Mouse (Mus musculus): ENCODE data around the gene Gm8122.
"Not testable (repeated sequence)": the region's sequence is repeated elsewhere in the genome, so short reads cannot be mapped to it uniquely, and the experiment has no call there.

DNA sequence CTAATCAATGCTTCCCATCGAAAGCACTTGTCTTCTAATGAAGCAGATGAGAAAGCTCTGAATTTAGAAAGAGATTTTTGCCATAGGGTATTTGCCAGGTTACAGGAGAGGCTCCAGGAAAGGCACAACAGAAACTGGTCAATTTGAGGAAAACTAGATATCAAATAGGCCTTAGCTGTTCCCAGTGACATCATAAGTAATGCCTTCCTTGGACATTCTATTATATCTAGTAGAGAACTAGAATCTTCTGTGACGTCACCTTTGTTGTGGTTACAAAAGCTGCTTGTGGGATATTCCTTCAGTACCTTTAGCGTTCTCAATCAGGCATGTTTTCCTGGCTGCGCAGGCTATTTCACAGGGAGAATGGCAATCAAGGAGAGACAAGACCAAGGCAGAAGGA is 23.2 kb upstream of the Gm8122 start, which contains the start of gene Gm8126:
- TF ChIP-seq CTCF (conservative IDR thresholded peaks at IDR 0.05; ENCODE audit: low read length); NANOG (IDR thresholded peaks at IDR 0.05; ENCODE audit: borderline replicate concordance, low read length): not testable (repeated sequence)

Measured in E14TG2a.4 (cell line).